Mouse (Mus musculus): ENCODE results near the gene E430018J23Rik. TPM values are rescaled to one million over a fixed set of nuclear protein-coding genes. Genes with fewer than 3 reads are reported as not detected.
"Not testable (repeated sequence)": the region's sequence is repeated elsewhere in the genome, so short reads cannot be mapped to it uniquely, and the experiment has no call there.

Gene E430018J23Rik
- polyA plus RNA-seq, 1 experiment from 2014 or later, result 5.6 TPM

DNA sequence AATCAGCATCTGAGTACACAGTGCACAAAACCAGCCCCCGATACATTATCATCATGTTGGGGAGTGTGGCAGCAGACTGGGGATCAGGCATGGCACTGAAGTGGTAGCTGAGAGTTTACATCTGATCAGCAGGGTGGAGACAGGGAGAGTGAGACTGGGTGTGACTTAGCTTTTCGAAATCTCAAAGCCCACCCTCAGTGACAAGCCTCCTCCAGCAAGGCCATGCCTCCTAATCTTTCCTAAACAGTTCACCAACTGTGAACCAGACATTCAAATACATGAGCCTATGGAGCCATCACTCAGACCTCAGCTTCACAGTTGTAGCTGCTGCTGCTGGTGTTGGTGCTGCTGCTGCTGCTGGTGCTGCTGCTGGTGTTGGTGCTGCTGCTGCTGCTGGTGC is 18.0 kb upstream of the E430018J23Rik start:
- H3K4me2 ChIP-seq (ENCODE audit: low read depth, low read length), result no peak overlapping the region
- H3K4me3 ChIP-seq (ENCODE audit: low read length), result no peak overlapping the region
- H3K9ac ChIP-seq (ENCODE audit: low read length), result no peak overlapping the region
- H3K9me3 ChIP-seq (replicated peaks; ENCODE audit: control insufficient read depth, low read length), result no peaks in the 10 kb centered on the region; the same call in 1 of the 2 replicates
- H3K36me3 ChIP-seq (ENCODE audit: control insufficient read depth, insufficient read depth), result no peaks in the 10 kb centered on the region
- ATAC-seq (replicated peaks; ENCODE audit: extremely low read depth, insufficient read depth, low FRiP score), result no peak
- 74% methylated on average over 2 of the region's 2 CpGs for WGBS
- no peaks in the 10 kb centered on the region for H3K4me1 ChIP-seq (ENCODE audit: control insufficient read depth, insufficient read depth, low read length)
- H3K27me3 ChIP-seq (ENCODE audit: control insufficient read depth, insufficient read depth, low read length), result no peaks in the 10 kb centered on the region
- no peak overlapping the region for H3K27ac ChIP-seq (ENCODE audit: low read length)

DNA sequence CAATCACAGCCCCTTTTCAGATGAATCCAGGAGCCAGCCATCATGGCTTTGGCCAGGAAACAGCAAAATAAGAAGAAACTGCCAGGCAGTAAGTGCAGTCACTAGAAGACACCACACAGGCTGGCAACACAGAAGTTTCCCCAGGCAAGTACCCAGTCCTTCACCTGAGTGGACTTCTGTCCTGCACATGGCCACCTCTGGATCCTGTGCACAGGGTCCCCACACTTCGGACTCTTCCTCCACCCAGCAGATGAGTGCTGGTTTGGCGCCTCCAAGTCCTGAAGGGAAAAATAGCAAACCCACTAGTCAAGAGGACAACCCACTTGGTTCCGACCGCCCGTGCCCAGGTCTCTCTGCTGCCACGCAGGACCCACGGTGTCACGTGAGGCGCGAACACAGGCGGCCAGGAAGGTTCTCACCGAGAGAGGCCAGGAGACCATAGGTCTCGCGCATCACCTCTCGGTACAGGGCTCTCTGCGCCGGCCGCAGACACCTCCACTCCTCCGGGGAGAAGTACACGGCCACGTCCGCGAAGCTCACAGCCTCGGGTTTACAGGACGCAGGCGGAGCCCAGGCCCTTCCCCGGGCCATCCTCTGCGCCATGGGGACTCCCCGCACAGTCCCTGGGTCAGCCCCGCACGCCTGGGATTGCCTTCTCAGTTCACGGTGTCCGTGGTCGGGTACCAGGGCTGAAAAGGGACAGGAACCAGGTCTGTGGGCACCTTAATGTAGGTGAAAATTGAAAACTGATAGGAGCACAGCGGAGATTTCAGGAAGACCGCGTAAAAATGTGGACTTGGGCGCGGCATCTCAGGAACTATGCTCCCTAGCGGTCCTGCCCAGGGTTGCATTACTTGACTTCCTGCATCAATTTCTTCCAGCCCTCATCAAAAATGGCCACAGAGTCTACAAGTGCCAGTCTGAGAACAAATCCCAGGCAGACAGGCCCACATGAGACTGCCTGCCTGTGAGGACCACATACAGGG is 12.9 kb upstream of the E430018J23Rik start, which contains the start of gene Zfp764:
Zfp764 (minus strand) TSS at position 821 of the 986 bp plus-strand sequence.
- not testable (repeated sequence) for H3K4me1 ChIP-seq (ENCODE audit: control insufficient read depth, insufficient read depth, low read length); H3K9me3 ChIP-seq (replicated peaks; ENCODE audit: control insufficient read depth, low read length); H3K36me3 ChIP-seq (ENCODE audit: control insufficient read depth, insufficient read depth); H3K27me3 ChIP-seq (ENCODE audit: control insufficient read depth, insufficient read depth, low read length)
- Histone ChIP-seq H3K4me2 (ENCODE audit: low read depth, low read length) (peak within 1 kb of the TSS; percentile 83), H3K4me3 (ENCODE audit: low read length) (peak within 1 kb of the TSS; percentile 78), H3K9ac (ENCODE audit: low read length) (peak within 1 kb of the TSS; percentile 86), H3K27ac (ENCODE audit: low read length) (peak within 1 kb of the TSS; percentile 62)
- 4% methylated on average over 40 of the region's 40 CpGs for WGBS
- peak; percentile 82 for ATAC-seq (replicated peaks; ENCODE audit: extremely low read depth, insufficient read depth, low FRiP score)

DNA sequence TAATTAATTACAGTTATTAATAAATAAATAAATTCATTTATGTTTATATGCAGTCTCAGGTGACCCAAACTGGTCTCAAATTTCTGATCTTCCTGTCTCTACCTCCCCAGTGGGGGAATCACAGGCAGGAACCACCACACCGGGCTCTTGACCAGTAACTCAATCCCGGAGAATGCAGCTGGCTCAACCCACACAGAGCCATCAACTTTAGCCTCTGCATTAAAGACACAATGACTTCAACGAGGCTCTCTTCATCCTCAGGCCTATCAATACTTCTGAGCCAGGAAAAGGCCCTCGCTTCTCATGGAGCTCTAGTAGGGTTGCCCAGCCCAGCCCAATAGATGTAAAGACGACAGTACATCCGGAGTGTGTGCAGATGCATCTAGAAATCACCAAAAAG is 10.7 kb upstream of the E430018J23Rik start:
- ATAC-seq (replicated peaks; ENCODE audit: extremely low read depth, insufficient read depth, low FRiP score); H3K9me3 ChIP-seq (replicated peaks; ENCODE audit: control insufficient read depth, low read length); H3K4me3 ChIP-seq (ENCODE audit: low read length); H3K9ac ChIP-seq (ENCODE audit: low read length); H3K4me2 ChIP-seq (ENCODE audit: low read depth, low read length); H3K36me3 ChIP-seq (ENCODE audit: control insufficient read depth, insufficient read depth); H3K27ac ChIP-seq (ENCODE audit: low read length); H3K27me3 ChIP-seq (ENCODE audit: control insufficient read depth, insufficient read depth, low read length); H3K4me1 ChIP-seq (ENCODE audit: control insufficient read depth, insufficient read depth, low read length): not testable (repeated sequence)
- WGBS, result 96% methylated on average over 6 of the region's 6 CpGs

DNA sequence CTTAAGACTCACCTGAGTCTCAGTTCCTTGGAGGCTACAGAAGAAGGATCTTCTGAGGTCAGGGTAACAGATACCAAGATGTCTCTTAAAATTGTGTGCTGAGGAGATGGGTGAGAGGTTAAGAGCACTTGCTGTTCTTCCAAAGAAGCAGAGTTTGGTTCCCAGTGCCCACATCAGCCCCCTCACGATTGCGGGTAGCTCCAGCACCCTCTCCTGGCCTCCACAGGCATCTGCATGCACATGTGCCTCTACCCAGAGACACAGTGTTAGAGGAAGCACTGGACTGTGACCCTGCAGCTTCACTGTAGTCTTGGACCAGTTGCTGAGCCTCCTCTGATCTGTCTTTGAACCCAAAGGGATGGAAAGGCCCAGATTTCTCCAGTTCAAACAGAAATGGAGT is 9.6 kb upstream of the E430018J23Rik start:
- no peaks in the 10 kb centered on the region for H3K9me3 ChIP-seq (replicated peaks; ENCODE audit: control insufficient read depth, low read length)
- peaks cover 4% of the 10 kb centered on the region; the same call in 1 of the 2 replicates for H3K36me3 ChIP-seq (ENCODE audit: control insufficient read depth, insufficient read depth)
- no peak overlapping the region for H3K4me3 ChIP-seq (ENCODE audit: low read length)
- ATAC-seq (replicated peaks; ENCODE audit: extremely low read depth, insufficient read depth, low FRiP score), result no peak
- H3K27ac ChIP-seq (ENCODE audit: low read length), result no peak overlapping the region
- H3K4me2 ChIP-seq (ENCODE audit: low read depth, low read length), result no peak overlapping the region
- peaks cover 5% of the 10 kb centered on the region; the same call in 1 of the 2 replicates for H3K4me1 ChIP-seq (ENCODE audit: control insufficient read depth, insufficient read depth, low read length)
- no peaks in the 10 kb centered on the region for H3K27me3 ChIP-seq (ENCODE audit: control insufficient read depth, insufficient read depth, low read length)
- 35% methylated on average over 2 of the region's 2 CpGs for WGBS
- H3K9ac ChIP-seq (ENCODE audit: low read length), result no peak overlapping the region

DNA sequence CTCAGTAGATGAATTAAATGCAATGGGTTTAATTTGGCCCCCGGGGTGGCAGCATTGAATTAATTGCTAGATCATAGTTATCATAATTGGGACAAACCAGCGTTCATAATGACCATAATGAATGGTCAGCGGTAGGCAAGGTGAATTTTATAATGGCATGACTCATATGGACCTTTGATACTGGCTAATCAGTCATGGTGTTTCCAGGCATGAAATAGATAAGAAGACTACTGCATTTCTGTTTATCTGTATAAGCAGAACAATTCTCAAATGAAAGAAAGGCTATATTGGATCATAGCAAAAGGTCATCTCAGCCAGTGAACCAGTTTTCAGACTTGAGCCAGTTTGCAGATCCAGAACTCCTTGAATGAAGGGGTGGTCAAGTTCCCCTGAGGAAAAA is 6.9 kb upstream of the E430018J23Rik start:
- ATAC-seq (replicated peaks; ENCODE audit: extremely low read depth, insufficient read depth, low FRiP score), result no peak
- H3K27me3 ChIP-seq (ENCODE audit: control insufficient read depth, insufficient read depth, low read length), result no peaks in the 10 kb centered on the region
- H3K9ac ChIP-seq (ENCODE audit: low read length), result no peak overlapping the region
- no peaks in the 10 kb centered on the region for H3K4me1 ChIP-seq (ENCODE audit: control insufficient read depth, insufficient read depth, low read length)
- 68% methylated on average over 3 of the region's 3 CpGs for WGBS
- H3K36me3 ChIP-seq (ENCODE audit: control insufficient read depth, insufficient read depth), result peaks cover 4% of the 10 kb centered on the region; the same call in 1 of the 2 replicates
- no peaks in the 10 kb centered on the region for H3K9me3 ChIP-seq (replicated peaks; ENCODE audit: control insufficient read depth, low read length)
- H3K27ac ChIP-seq (ENCODE audit: low read length), result no peak overlapping the region
- H3K4me2 ChIP-seq (ENCODE audit: low read depth, low read length), result no peak overlapping the region
- H3K4me3 ChIP-seq (ENCODE audit: low read length), result no peak overlapping the region

DNA sequence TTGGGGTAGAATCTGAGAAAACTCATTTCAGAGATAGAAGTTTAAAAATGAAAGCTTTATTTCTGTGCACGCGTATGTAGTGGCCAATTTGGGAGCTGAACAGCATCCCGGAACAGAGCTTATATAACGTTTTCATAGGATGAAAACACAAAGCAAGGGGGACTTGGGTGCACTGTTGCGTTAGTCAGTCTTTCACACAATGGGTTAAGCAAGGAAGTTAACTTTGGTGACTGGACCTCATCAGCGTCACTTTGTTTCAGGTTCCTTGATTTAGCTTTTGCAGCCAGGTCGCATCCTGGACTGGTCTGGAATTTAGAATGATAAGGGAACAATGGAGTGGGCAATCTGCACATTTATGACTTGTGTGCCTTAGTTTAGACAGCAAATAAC is 510 bp upstream of the E430018J23Rik start:
- Histone ChIP-seq H3K9me3 (replicated peaks; ENCODE audit: control insufficient read depth, low read length) (no peaks in the 10 kb centered on the region), H3K4me2 (ENCODE audit: low read depth, low read length) (peak overlapping the region; percentile 72), H3K36me3 (ENCODE audit: control insufficient read depth, insufficient read depth) (peaks cover 5% of the 10 kb centered on the region; the same call in 1 of the 2 replicates), H3K9ac (ENCODE audit: low read length) (peak overlapping the region; percentile 65), H3K4me3 (ENCODE audit: low read length) (peak overlapping the region; percentile 71), H3K27ac (ENCODE audit: low read length) (peak overlapping the region; percentile 56), H3K27me3 (ENCODE audit: control insufficient read depth, insufficient read depth, low read length) (no peaks in the 10 kb centered on the region), H3K4me1 (ENCODE audit: control insufficient read depth, insufficient read depth, low read length) (peaks cover 11% of the 10 kb centered on the region)
- peak; percentile 0; the same call in 1 of the 2 replicates for ATAC-seq (replicated peaks; ENCODE audit: extremely low read depth, insufficient read depth, low FRiP score)
- WGBS, result 11% methylated on average over 7 of the region's 7 CpGs

DNA sequence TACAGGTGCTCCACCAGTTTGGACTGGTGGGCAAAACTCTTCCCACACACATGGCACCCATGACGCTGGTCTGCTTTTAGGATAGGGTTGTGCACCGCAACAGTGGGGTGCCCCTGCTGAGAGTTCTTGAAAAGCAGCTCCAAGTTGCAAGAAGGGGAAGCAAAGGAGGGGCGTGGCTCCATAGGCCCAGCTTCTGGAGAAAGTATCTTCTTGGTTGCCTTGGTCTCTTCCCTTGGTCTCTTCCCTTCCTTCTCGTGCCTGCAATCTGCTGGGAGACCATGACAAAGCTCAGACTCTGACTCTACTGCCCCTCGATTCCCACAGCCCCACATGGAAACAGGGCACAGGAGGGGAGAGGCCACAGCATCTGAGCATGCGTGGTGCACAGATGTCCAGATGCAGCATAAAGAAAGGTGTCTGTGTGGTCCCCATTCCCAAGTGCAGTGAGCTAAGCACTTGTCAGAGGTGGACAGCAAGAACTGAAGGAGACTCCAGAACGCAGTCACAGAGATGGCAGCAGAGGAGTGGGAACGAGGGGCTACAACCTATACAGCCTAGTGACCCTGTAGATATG is 1.1 kb downstream of the E430018J23Rik start:
- peaks cover 5% of the 10 kb centered on the region; the same call in 1 of the 2 replicates for H3K36me3 ChIP-seq (ENCODE audit: control insufficient read depth, insufficient read depth)
- no peaks in the 10 kb centered on the region for H3K27me3 ChIP-seq (ENCODE audit: control insufficient read depth, insufficient read depth, low read length)
- peaks cover 11% of the 10 kb centered on the region for H3K4me1 ChIP-seq (ENCODE audit: control insufficient read depth, insufficient read depth, low read length)
- WGBS, result 85% methylated on average over 8 of the region's 8 CpGs
- no peaks in the 10 kb centered on the region for H3K9me3 ChIP-seq (replicated peaks; ENCODE audit: control insufficient read depth, low read length)
- peak overlapping the region; percentile 71 for H3K4me3 ChIP-seq (ENCODE audit: low read length)
- peak overlapping the region; percentile 72 for H3K4me2 ChIP-seq (ENCODE audit: low read depth, low read length)
- H3K9ac ChIP-seq (ENCODE audit: low read length), result peak overlapping the region; percentile 88
- no peak for ATAC-seq (replicated peaks; ENCODE audit: extremely low read depth, insufficient read depth, low FRiP score)
- H3K27ac ChIP-seq (ENCODE audit: low read length), result no peak overlapping the region

DNA sequence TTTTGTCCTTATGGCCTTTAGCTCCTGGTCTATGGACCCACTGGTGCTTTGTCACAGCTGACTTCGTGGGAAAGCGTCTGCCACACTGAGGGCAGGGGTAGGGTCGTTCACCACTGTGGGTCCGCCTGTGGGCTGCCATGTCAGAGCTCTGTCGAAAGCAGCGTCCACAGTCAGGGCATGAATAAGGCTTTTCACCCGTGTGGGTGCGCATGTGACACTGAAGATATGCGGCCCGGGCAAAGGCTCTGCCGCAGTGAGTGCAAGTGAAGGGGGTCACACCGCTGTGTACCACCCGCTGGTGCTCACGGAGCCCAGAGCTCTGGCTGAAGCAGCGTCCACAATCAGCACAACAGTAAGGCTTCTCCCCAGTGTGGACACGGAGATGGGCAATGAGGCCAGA is 1.9 kb downstream of the E430018J23Rik start:
- Histone ChIP-seq H3K9ac (ENCODE audit: low read length) (no peak overlapping the region), H3K4me3 (ENCODE audit: low read length) (no peak overlapping the region), H3K4me1 (ENCODE audit: control insufficient read depth, insufficient read depth, low read length) (peaks cover 11% of the 10 kb centered on the region), H3K36me3 (ENCODE audit: control insufficient read depth, insufficient read depth) (peaks cover 5% of the 10 kb centered on the region; the same call in 1 of the 2 replicates), H3K27me3 (ENCODE audit: control insufficient read depth, insufficient read depth, low read length) (no peaks in the 10 kb centered on the region), H3K9me3 (replicated peaks; ENCODE audit: control insufficient read depth, low read length) (no peaks in the 10 kb centered on the region), H3K4me2 (ENCODE audit: low read depth, low read length) (no peak overlapping the region), H3K27ac (ENCODE audit: low read length) (no peak overlapping the region)
- ATAC-seq (replicated peaks; ENCODE audit: extremely low read depth, insufficient read depth, low FRiP score), result no peak
- 94% methylated on average over 16 of the region's 16 CpGs for WGBS

DNA sequence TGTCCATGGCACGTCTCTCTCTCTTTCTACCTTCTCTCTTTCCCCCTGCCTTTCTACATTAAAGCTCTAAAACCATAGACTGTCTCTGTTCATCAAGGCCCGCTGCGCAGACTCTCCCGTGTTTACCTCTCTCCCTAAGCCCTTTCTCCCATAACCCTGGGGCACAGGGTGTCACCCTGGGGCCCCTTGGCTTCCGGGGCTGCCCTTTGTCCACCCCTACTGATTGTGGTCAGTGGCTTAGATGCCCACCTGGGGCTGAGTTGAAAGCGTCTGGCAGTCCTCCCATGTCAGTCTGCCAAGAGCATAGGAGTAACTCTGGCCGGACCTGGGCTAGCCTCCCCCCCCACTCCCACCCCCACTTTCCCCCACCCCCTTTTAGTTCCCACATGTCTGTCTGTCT is 3.1 kb downstream of the E430018J23Rik start:
- H3K27me3 ChIP-seq (ENCODE audit: control insufficient read depth, insufficient read depth, low read length), result no peaks in the 10 kb centered on the region
- H3K4me1 ChIP-seq (ENCODE audit: control insufficient read depth, insufficient read depth, low read length), result peaks cover 11% of the 10 kb centered on the region
- no peak overlapping the region for H3K27ac ChIP-seq (ENCODE audit: low read length)
- H3K4me2 ChIP-seq (ENCODE audit: low read depth, low read length), result no peak overlapping the region
- peaks cover 5% of the 10 kb centered on the region; the same call in 1 of the 2 replicates for H3K36me3 ChIP-seq (ENCODE audit: control insufficient read depth, insufficient read depth)
- H3K4me3 ChIP-seq (ENCODE audit: low read length), result no peak overlapping the region
- no peak for ATAC-seq (replicated peaks; ENCODE audit: extremely low read depth, insufficient read depth, low FRiP score)
- H3K9ac ChIP-seq (ENCODE audit: low read length), result no peak overlapping the region
- WGBS, result 81% methylated on average over 7 of the region's 7 CpGs
- H3K9me3 ChIP-seq (replicated peaks; ENCODE audit: control insufficient read depth, low read length), result no peaks in the 10 kb centered on the region
